Mouse (Mus musculus) telencephalon, adult 2 months (tissue): ENCODE data around the gene Adam26a.
"Not testable (repeated sequence)": the region's sequence is repeated elsewhere in the genome, so short reads cannot be mapped to it uniquely, and the experiment has no call there.

Experiments used
- DNase-seq: peaks from one replicate; pipeline ENCODE4 v3.0.0-alpha.2; 2011; ENCODE audit warnings: low read depth, low spot score

Gene Adam26a

DNA sequence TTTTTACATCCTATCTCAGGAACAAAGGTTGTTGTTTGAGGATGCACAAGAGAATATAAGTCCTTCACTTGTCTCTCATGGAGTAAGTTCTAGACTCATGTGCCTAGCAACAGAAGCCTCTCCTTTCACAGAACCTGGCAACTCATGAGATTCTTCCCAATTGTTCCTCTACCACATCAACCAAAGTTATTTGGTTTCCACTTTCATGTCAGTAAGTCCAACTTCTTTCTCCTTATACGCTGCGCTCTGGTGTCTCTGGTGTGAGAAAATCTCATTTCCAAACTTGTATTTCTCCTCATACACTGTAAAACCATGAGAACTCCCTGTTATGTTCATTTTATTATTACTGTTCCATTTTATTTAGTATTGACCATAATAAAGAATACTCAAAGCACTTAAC is at the start of gene Adam26a:
TSS of gene Adam26a (minus strand) at position 101 of the 400 bp plus-strand sequence.
- DNase-seq: not testable (repeated sequence)

GRCm38 (mm10) chr8:43616046-43616445 is 39.5 kb upstream of the Adam26a start:
- no peak for DNase-seq

DNA sequence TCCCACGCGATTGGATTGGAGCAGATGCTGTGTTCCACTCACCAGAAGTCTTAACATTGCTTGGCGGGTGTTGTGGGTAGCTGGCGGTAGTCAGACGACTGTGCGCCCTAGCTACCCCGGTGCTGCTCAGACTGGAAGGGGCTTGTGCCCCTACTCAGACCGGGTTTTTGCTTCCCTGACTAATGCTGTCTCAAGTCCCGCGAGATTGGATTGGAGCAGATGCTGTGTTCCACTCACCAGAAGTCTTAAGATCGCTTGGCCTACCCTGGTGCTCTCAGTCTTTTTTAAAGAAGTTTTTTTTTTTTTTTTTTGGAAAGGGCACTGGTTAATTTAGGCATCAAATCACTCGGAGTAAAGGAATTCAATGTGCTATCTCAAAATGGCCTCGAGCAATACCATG is 27.1 kb upstream of the Adam26a start:
- DNase-seq: not testable (repeated sequence)

- not testable (repeated sequence) for DNase-seq
Measured at GRCm38 (mm10) chr8:43603166-43603565, 26.7 kb upstream of the Adam26a start.

- DNase-seq: not testable (repeated sequence)
Measured at GRCm38 (mm10) chr8:43528006-43528405, 48.5 kb downstream of the Adam26a start, which contains the start of gene Adam26b. Gene Adam26b, minus strand, starts transcription at chr8:43528106.
